Mouse (Mus musculus): ENCODE measurements around the gene Retnla.

- TF ChIP-seq CTCF (IDR thresholded peaks at IDR 0.05; ENCODE audit: low read depth, low read length) (no peak), EP300 (IDR thresholded peaks at IDR 0.05; ENCODE audit: insufficient read depth, low read depth, low read length) (no peak), POLR2A (IDR thresholded peaks at IDR 0.05; ENCODE audit: insufficient read depth, low read length) (no peak)
Observed at GRCm38 (mm10) chr16:48871754-48872153, 29.4 kb downstream of the Retnla start.

All from ES-Bruce4 (cell line).